Mouse (Mus musculus) MEL (cell line): ENCODE measurements around the gene Pcif1.
A peak's percentile ranks its signal among the peaks of the same experiment; 100 is the strongest.

Experiments used
- CHD1 ChIP-seq: IDR thresholded peaks from 2 replicates; pipeline ENCODE4 v1.6.1; 2012; ENCODE audit warnings: low read depth, mild to moderate bottlenecking, inconsistent platforms, low read length, improper control_type of control experiment
- CTCF ChIP-seq, 3 experiments: IDR thresholded peaks in 2 of 3; conservative IDR thresholded peaks in 1 of 3; 2 replicates each; pipeline ENCODE4 v1.5.1; 2011 to 2012; ENCODE audit warnings: low read length in 3 of 3, low read depth in 2 of 3, mild to moderate bottlenecking in 2 of 3, improper control_type of control experiment in 1 of 3, inconsistent platforms in 1 of 3, mixed read lengths in 1 of 3, moderate library complexity in 1 of 3; ENCODE audit not compliant: control insufficient read depth in 1 of 3, insufficient read depth in 1 of 3, poor library complexity in 1 of 3, severe bottlenecking in 1 of 3
- EP300 ChIP-seq, 2 experiments: IDR thresholded peaks; 2 replicates each; pipeline ENCODE4 v1.6.1; 2011; ENCODE audit warnings: improper control_type of control experiment in 2 of 2, low read length in 2 of 2, low read depth in 1 of 2, mild to moderate bottlenecking in 1 of 2
- GATA1 ChIP-seq: IDR thresholded peaks from 2 replicates; pipeline ENCODE4 v1.6.1; 2011; ENCODE audit warnings: low read depth, low read length, improper control_type of control experiment
- MAX ChIP-seq: IDR thresholded peaks from 2 replicates; pipeline ENCODE4 v1.6.1; 2011; ENCODE audit warnings: low read length, improper control_type of control experiment
- MXI1 ChIP-seq: IDR thresholded peaks from 2 replicates; pipeline ENCODE4 v1.6.1; 2011; ENCODE audit warnings: mild to moderate bottlenecking, low read depth, low read length, improper control_type of control experiment
- POLR2A ChIP-seq, 2 experiments: IDR thresholded peaks; 2 replicates each; pipeline ENCODE4 v1.6.1; 2011 to 2012; ENCODE audit warnings: low read length in 2 of 2, mild to moderate bottlenecking in 2 of 2, control low read depth in 1 of 2, improper control_type of control experiment in 1 of 2, low read depth in 1 of 2, moderate library complexity in 1 of 2; ENCODE audit not compliant: control insufficient read depth in 1 of 2, insufficient read depth in 1 of 2, poor library complexity in 1 of 2
- POLR2AphosphoS2 ChIP-seq: IDR thresholded peaks from 2 replicates; pipeline ENCODE4 v1.6.1; 2011; ENCODE audit warnings: low read length, improper control_type of control experiment
- RCOR1 ChIP-seq: IDR thresholded peaks from 2 replicates; pipeline ENCODE4 v1.6.1; 2012; ENCODE audit warnings: low read depth, mild to moderate bottlenecking, inconsistent platforms, low read length, improper control_type of control experiment
- TBP ChIP-seq: IDR thresholded peaks from 2 replicates; pipeline ENCODE4 v1.8.0; 2011; ENCODE audit warnings: low read depth, low read length, improper control_type of control experiment
- TCF12 ChIP-seq: IDR thresholded peaks from 2 replicates; pipeline ENCODE4 v1.6.1; 2014; ENCODE audit warnings: low read depth, mild to moderate bottlenecking, inconsistent platforms, low read length, improper control_type of control experiment, moderate library complexity
- USF2 ChIP-seq, 2 experiments: IDR thresholded peaks; 2 replicates each; pipeline ENCODE4 v1.6.1; 2011 to 2012; ENCODE audit warnings: improper control_type of control experiment in 2 of 2, low read length in 2 of 2, borderline replicate concordance in 1 of 2, inconsistent platforms in 1 of 2, low read depth in 1 of 2, mild to moderate bottlenecking in 1 of 2; ENCODE audit not compliant: insufficient read depth in 1 of 2
- ZC3H11A ChIP-seq: IDR thresholded peaks from 2 replicates; pipeline ENCODE4 v1.6.1; 2012; ENCODE audit warnings: low read depth, mild to moderate bottlenecking, inconsistent platforms, low read length, improper control_type of control experiment

GRCm38 (mm10) chr2:164862179-164862861 lies 16.8 kb upstream of the Pcif1 start:
- TF ChIP-seq TCF12 (peak; percentile 86), POLR2AphosphoS2 (no peak), MAX (no peak), CTCF (IDR thresholded peaks at IDR 0.05 in 2 of 3, conservative IDR thresholded peaks at IDR 0.05 in 1 of 3; ENCODE audit: control insufficient read depth in 1 of 3, insufficient read depth in 1 of 3, low read depth in 2 of 3, low read length in 3 of 3, poor library complexity in 1 of 3, severe bottlenecking in 1 of 3) (no peak), USF2 (IDR thresholded peaks at IDR 0.05; ENCODE audit: borderline replicate concordance in 1 of 2, insufficient read depth in 1 of 2, low read depth in 1 of 2, low read length in 2 of 2) (no peak), MXI1 (0 out of 2 replicates have a peak, but pooled peaks have one; percentile 34), EP300 (IDR thresholded peaks at IDR 0.05; ENCODE audit: low read depth in 1 of 2, low read length in 2 of 2) (peak; percentile 75 to 93), GATA1 (peak; percentile 56), POLR2A (IDR thresholded peaks at IDR 0.05; ENCODE audit: control insufficient read depth in 1 of 2, insufficient read depth in 1 of 2, low read depth in 1 of 2, low read length in 2 of 2, poor library complexity in 1 of 2) (no peak), TBP (no peak), ZC3H11A (no peak), CHD1 (no peak), RCOR1 (peak; percentile 85)
